ENCODE assay signal across 10 mouse cellular contexts in the genomic region with DNA sequence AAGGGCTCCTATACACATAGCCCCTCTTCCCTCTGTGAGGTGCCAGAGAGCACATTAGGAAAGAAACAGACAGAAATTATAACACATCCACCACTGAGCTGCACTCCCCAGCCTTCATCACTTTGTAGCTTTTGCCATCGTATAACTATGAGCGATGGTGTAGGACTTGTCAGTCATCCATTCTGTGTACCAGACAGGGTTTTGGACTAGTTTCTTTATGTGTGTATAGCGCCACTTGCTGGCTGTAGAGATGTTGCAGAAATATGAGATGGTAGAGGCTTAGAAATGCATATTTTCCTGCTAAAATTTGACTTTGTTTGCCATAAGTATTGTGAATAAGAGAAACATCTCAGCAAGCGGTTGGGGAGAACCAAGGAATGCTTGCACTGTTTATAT. TPM values are rescaled to one million over a fixed set of nuclear protein-coding genes. Genes with fewer than 3 reads are reported as not detected.
DNase-seq lines count a peak whose midpoint lies in the region; ATAC-seq and TF ChIP-seq lines count a peak whose summit lies in the region.
"Had no signal": no experiment of that assay in that cellular context is flagged by ENCODE, and none has a peak within 500 bp of the region (broad histone marks: within the 10 kb centered on the region; RNA-seq: fewer than 3 reads in every experiment).

No protein-coding gene starts in this region.

- H3K9me3 ChIP-seq in midbrain, embryonic 11.5 days (ENCODE audit: control insufficient read depth, low read length), result no peaks in the 10 kb centered on the region
- no peaks in the 10 kb centered on the region for H3K9me3 ChIP-seq in midbrain, embryonic 16.5 days (replicated peaks; ENCODE audit: control insufficient read depth, low read length, poor library complexity, severe bottlenecking)
- H3K9me3 ChIP-seq in intestine, postnatal 0 days (ENCODE audit: control insufficient read depth), result no peaks in the 10 kb centered on the region

- H3K27ac ChIP-seq in midbrain, embryonic 11.5 days (ENCODE audit: low read depth, low read length), result no peak overlapping the region
- H3K27ac ChIP-seq in midbrain, embryonic 16.5 days (ENCODE audit: low read length), result no peak overlapping the region
- no peak overlapping the region for H3K27ac ChIP-seq in cortical plate, adult 2 months (ENCODE audit: insufficient read depth, low read length)
- no peak overlapping the region for H3K27ac ChIP-seq in intestine, postnatal 0 days (ENCODE audit: low read depth, low read length)
- H3K27ac ChIP-seq: macrophage had no signal

- H3K9ac ChIP-seq in midbrain, embryonic 11.5 days (ENCODE audit: low read length), result no peak overlapping the region
- H3K9ac ChIP-seq in midbrain, embryonic 16.5 days (ENCODE audit: low read depth, low read length), result no peak overlapping the region
- no peak overlapping the region for H3K9ac ChIP-seq in intestine, postnatal 0 days (ENCODE audit: low read depth, low read length)

- no peaks in the 10 kb centered on the region for H3K27me3 ChIP-seq in midbrain, embryonic 11.5 days (ENCODE audit: control insufficient read depth, insufficient read depth, low read length)
- no peaks in the 10 kb centered on the region for H3K27me3 ChIP-seq in midbrain, embryonic 16.5 days (ENCODE audit: control insufficient read depth, insufficient read depth, low read depth, low read length)
- H3K27me3 ChIP-seq in intestine, postnatal 0 days (replicated peaks; ENCODE audit: control insufficient read depth, insufficient read depth, low read length), result no peaks in the 10 kb centered on the region

- H3K4me2 ChIP-seq in midbrain, embryonic 11.5 days, result no peak overlapping the region
- no peak overlapping the region for H3K4me2 ChIP-seq in midbrain, embryonic 16.5 days (ENCODE audit: low read length)
- H3K4me2 ChIP-seq in intestine, postnatal 0 days (replicated peaks; ENCODE audit: low read depth), result no peak overlapping the region

- intact Hi-C loops in left cerebral cortex, postnatal 4 days (cut with DNase I), result no loop called here

- WGBS in midbrain, embryonic 11.5 days, result 48% methylated on average over 4 of the region's 4 CpGs
- WGBS in midbrain, embryonic 16.5 days, result 27% methylated on average over 4 of the region's 4 CpGs
- 34% methylated on average over 4 of the region's 4 CpGs for WGBS in intestine, postnatal 0 days

- H3K4me1 ChIP-seq in midbrain, embryonic 11.5 days (ENCODE audit: control insufficient read depth, insufficient read depth, low read length), result no peaks in the 10 kb centered on the region
- H3K4me1 ChIP-seq in midbrain, embryonic 16.5 days (ENCODE audit: control insufficient read depth, insufficient read depth, low read length), result peaks cover 9% of the 10 kb centered on the region
- peaks cover 4% of the 10 kb centered on the region; the same call in 1 of the 2 replicates for H3K4me1 ChIP-seq in cortical plate, adult 2 months (ENCODE audit: control insufficient read depth, insufficient read depth, low read length)
- peaks cover 3% of the 10 kb centered on the region; the same call in 1 of the 2 replicates for H3K4me1 ChIP-seq in intestine, postnatal 0 days (replicated peaks; ENCODE audit: control insufficient read depth, insufficient read depth, low read length)

- peak; percentile 44; the same call in 1 of the 2 replicates for TF ChIP-seq CTCF in cortical plate, adult 2 months (IDR thresholded peaks at IDR 0.05; ENCODE audit: extremely low read depth, insufficient read depth, low read length)
- TF ChIP-seq CTCF in intestine, postnatal 0 days (IDR thresholded peaks at IDR 0.05; ENCODE audit: low read depth), result peak; percentile 87

- TF ChIP-seq POLR2A in cortical plate, adult 2 months (IDR thresholded peaks at IDR 0.05; ENCODE audit: extremely low read depth, insufficient read depth, low read length), result no peak

- no peaks in the 10 kb centered on the region for H3K36me3 ChIP-seq in midbrain, embryonic 11.5 days (ENCODE audit: control insufficient read depth, insufficient read depth, low read length)
- 0 out of 2 replicates have a peak, but pooled peaks cover 2% of the 10 kb centered on the region for H3K36me3 ChIP-seq in midbrain, embryonic 16.5 days (ENCODE audit: control insufficient read depth, insufficient read depth, low read length)
- H3K36me3 ChIP-seq in intestine, postnatal 0 days (ENCODE audit: control insufficient read depth, insufficient read depth), result peaks cover 8% of the 10 kb centered on the region

- no peak for ATAC-seq in midbrain, embryonic 11.5 days (ENCODE audit: low FRiP score)
- no peak for ATAC-seq in midbrain, embryonic 16.5 days
- no peak for ATAC-seq in intestine, postnatal 0 days
- no peak; the same call in 1 of the 2 replicates for ATAC-seq in erythroid progenitor cell, adult 5-6 weeks (replicated peaks; ENCODE audit: low FRiP score, poor library complexity, severe bottlenecking)

- peak; percentile 92 for DNase-seq in midbrain, embryonic 11.5 days (ENCODE audit: low spot score, missing footprints)
- peak; percentile 63 for DNase-seq in T-cell, adult 2 months (ENCODE audit: low spot score)
- peak; percentile 48 for DNase-seq in left cerebral cortex, postnatal 4 days
- peak; percentile 58 for DNase-seq in retina, postnatal 7 days (ENCODE audit: low read depth, low spot score)

- no peak overlapping the region for H3K4me3 ChIP-seq in midbrain, embryonic 11.5 days (ENCODE audit: low read depth, low read length)
- no peak overlapping the region for H3K4me3 ChIP-seq in midbrain, embryonic 16.5 days (ENCODE audit: low read depth, low read length)
- H3K4me3 ChIP-seq in cortical plate, adult 2 months (ENCODE audit: insufficient read depth, low read length), result no peak overlapping the region
- H3K4me3 ChIP-seq in intestine, postnatal 0 days (ENCODE audit: low read depth, low read length), result no peak overlapping the region

RNA-seq across cellular contexts. Expression of a gene that starts 42.2 kb away (rescaled TPM):
- polyA plus RNA-seq in midbrain, embryonic 11.5 days (2014; fragmentation: Nextera tagmentation; extraction: Ambion mirVana), result 15.5 and 18.3 TPM in 2 replicates
- polyA plus RNA-seq in midbrain, embryonic 16.5 days (2015; fragmentation: Nextera tagmentation; extraction: Ambion mirVana), result 15.5 and 19.0 TPM in 2 replicates
- polyA plus RNA-seq in cortical plate, adult 2 months (2012; rRNA removed), result 17.5 and 19.6 TPM in 2 replicates
- polyA plus RNA-seq in intestine, postnatal 0 days (2015; fragmentation: Nextera tagmentation; extraction: Ambion mirVana), result 17.8 and 18.4 TPM in 2 replicates
- total RNA-seq in left cerebral cortex, postnatal 4 days (2021), result 10 to 100 TPM; 29.9 to 30.0 TPM
- total RNA-seq in erythroid progenitor cell, adult 5-6 weeks (2015; ENCODE audit: low replicate concordance), result 11.3 and 13.3 TPM in 2 replicates
- 2.0 and 2.8 TPM in 2 replicates for total RNA-seq in erythroid progenitor cell, adult 5-6 weeks (2017; ENCODE audit: low replicate concordance)

RNA-seq across cellular contexts. Expression of a gene that starts 52.3 kb away (rescaled TPM):
- polyA plus RNA-seq in midbrain, embryonic 11.5 days (2014; fragmentation: Nextera tagmentation; extraction: Ambion mirVana), result not detected in 2 replicates
- polyA plus RNA-seq in midbrain, embryonic 16.5 days (2015; fragmentation: Nextera tagmentation; extraction: Ambion mirVana), result 0.76 and 1.4 TPM in 2 replicates
- 1.1 TPM in 2 replicates for polyA plus RNA-seq in cortical plate, adult 2 months (2012; rRNA removed)
- polyA plus RNA-seq in intestine, postnatal 0 days (2015; fragmentation: Nextera tagmentation; extraction: Ambion mirVana), result not detected in 2 replicates
- total RNA-seq in left cerebral cortex, postnatal 4 days (2021), result 1 to 10 TPM; 1.3 to 1.7 TPM
- not detected in 2 replicates for total RNA-seq in erythroid progenitor cell, adult 5-6 weeks (2015; ENCODE audit: low replicate concordance)
- not detected in 2 replicates for total RNA-seq in erythroid progenitor cell, adult 5-6 weeks (2017; ENCODE audit: low replicate concordance)
- polyA plus RNA-seq: macrophage had no signal

RNA-seq across cellular contexts. Expression of a gene that starts 52.5 kb away (rescaled TPM):
- polyA plus RNA-seq in midbrain, embryonic 11.5 days (2014; fragmentation: Nextera tagmentation; extraction: Ambion mirVana), result not detected in 2 replicates
- not detected in 2 replicates for polyA plus RNA-seq in midbrain, embryonic 16.5 days (2015; fragmentation: Nextera tagmentation; extraction: Ambion mirVana)
- not detected in 2 replicates for polyA plus RNA-seq in cortical plate, adult 2 months (2012; rRNA removed)
- polyA plus RNA-seq in intestine, postnatal 0 days (2015; fragmentation: Nextera tagmentation; extraction: Ambion mirVana), result not detected in 2 replicates
- total RNA-seq in left cerebral cortex, postnatal 4 days (2021), result not detected
- not detected in 2 replicates for total RNA-seq in erythroid progenitor cell, adult 5-6 weeks (2015; ENCODE audit: low replicate concordance)
- not detected in 2 replicates for total RNA-seq in erythroid progenitor cell, adult 5-6 weeks (2017; ENCODE audit: low replicate concordance)
- polyA plus RNA-seq: frontal cortex, adult 2 months; macrophage had no signal
